Mouse (Mus musculus): ENCODE data around the gene Sytl3. TPM values are rescaled to one million over a fixed set of nuclear protein-coding genes. Genes with fewer than 3 reads are reported as not detected.

The Sytl3 gene
- polyA plus RNA-seq, 1 experiment from 2014 or later, result not detected

- 77% methylated on average over 16 of the region's 16 CpGs for WGBS (ENCODE audit: insufficient replicate concordance)
- Histone ChIP-seq H3K4me1 (peaks cover 85% of the 10 kb centered on the region), H3K9me3 (replicated peaks) (no peaks in the 10 kb centered on the region), H3K27ac (no peak overlapping the region), H3K36me3 (peaks cover 22% of the 10 kb centered on the region), H3K4me3 (no peak overlapping the region), H3K9ac (no peak overlapping the region), H3K27me3 (replicated peaks) (no peaks in the 10 kb centered on the region), H3K4me2 (no peak overlapping the region)
- no peak for ATAC-seq
Measured at GRCm38 (mm10) chr17:6771661-6772489, 113.0 kb downstream of the Sytl3 start.

DNA sequence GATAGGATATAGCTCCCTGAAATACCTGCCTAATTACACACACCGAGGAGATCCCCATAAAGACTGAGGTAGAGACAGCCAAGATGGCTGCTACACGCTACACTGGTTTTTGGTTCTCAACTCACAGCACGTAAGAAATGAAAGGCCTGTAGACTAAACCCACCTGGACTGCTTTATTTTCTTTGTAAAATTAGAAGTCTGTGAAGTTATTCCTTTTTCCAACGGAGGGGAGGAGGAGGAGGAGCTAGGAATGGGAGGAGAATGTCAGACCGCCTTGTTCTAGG, 113.5 kb downstream of the Sytl3 start:
- no peaks in the 10 kb centered on the region for H3K27me3 ChIP-seq (replicated peaks)
- H3K4me3 ChIP-seq, result no peak overlapping the region
- H3K4me1 ChIP-seq, result peaks cover 85% of the 10 kb centered on the region
- no peaks in the 10 kb centered on the region for H3K9me3 ChIP-seq (replicated peaks)
- ATAC-seq, result no peak
- no peak overlapping the region for H3K9ac ChIP-seq
- 80% methylated on average over 5 of the region's 5 CpGs for WGBS (ENCODE audit: insufficient replicate concordance)
- H3K4me2 ChIP-seq, result no peak overlapping the region
- no peak overlapping the region for H3K27ac ChIP-seq
- peaks cover 25% of the 10 kb centered on the region for H3K36me3 ChIP-seq

DNA sequence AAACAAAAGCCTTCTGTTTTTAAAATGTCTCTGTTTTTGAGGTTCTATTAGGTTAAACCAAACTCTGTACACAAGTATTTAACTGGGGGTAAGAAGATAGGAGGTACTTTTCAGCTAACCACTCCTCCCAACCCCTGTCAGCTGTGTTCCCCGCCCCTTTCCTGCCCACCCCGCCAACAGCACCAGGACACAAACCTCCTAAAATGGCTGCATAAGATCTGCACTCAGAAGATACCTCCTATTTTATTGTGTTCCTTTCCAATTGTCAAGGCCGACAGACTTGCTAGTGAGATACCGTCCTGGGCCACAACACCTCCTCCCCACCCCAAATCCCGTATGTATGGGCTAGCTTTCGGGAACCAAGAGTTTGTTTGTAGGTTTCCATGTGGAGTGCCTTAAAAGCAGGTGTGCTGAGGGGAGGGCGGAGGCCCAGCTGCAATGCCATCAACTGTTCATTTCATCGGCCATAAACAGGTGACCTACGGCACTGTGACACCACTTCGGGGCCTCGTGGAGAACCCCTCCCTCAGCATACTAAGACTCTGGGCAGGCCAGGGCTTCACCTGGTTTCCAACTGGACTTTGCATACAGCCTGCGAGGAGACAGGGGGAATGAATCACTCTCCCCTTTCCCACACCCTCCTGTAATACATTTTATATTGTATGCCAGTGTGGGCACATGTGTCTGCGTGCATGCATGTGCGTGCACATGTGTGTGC, 114.5 kb downstream of the Sytl3 start:
- no peak overlapping the region; the same call in 1 of the 2 replicates for H3K27ac ChIP-seq
- no peak overlapping the region for H3K4me2 ChIP-seq

GRCm38 (mm10) chr17:6775221-6775620, 116.3 kb downstream of the Sytl3 start:
- H3K4me3 ChIP-seq, result no peak overlapping the region
- no peaks in the 10 kb centered on the region for H3K9me3 ChIP-seq (replicated peaks)
- H3K4me1 ChIP-seq, result peaks cover 85% of the 10 kb centered on the region
- WGBS (ENCODE audit: insufficient replicate concordance), result 78% methylated on average over 9 of the region's 9 CpGs
- peaks cover 25% of the 10 kb centered on the region for H3K36me3 ChIP-seq
- H3K27ac ChIP-seq, result no peak overlapping the region
- H3K27me3 ChIP-seq (replicated peaks), result no peaks in the 10 kb centered on the region
- H3K9ac ChIP-seq, result no peak overlapping the region
- ATAC-seq, result no peak
- no peak overlapping the region for H3K4me2 ChIP-seq

More for the DNA sequence above, 114.5 kb downstream of the Sytl3 start:
- H3K27me3 ChIP-seq (replicated peaks), result no peaks in the 10 kb centered on the region
- peaks cover 25% of the 10 kb centered on the region for H3K36me3 ChIP-seq
- ATAC-seq, result no peak
- H3K9me3 ChIP-seq (replicated peaks), result no peaks in the 10 kb centered on the region
- H3K4me1 ChIP-seq, result peaks cover 83% of the 10 kb centered on the region
- H3K4me3 ChIP-seq, result no peak overlapping the region
- 67% methylated on average over 14 of the region's 14 CpGs for WGBS (ENCODE audit: insufficient replicate concordance)
- no peak overlapping the region for H3K9ac ChIP-seq

DNA sequence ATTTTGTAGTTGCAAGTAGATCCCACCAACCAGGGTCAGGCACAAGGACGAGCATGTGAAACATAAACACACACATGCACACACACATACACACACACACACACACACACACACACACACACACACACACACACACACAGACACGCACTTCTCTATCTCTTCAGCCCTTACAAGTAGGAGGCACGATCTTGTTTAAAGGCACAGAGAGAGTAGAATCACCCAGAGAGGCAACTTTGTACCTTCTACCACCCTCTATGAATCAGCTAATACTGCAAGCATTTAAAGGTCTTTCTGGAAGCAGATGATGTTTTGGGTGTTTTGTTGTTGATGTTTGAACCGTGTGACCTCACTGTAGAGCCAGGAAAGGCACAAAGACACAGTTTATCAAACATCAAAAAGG, 116.8 kb downstream of the Sytl3 start:
- Histone ChIP-seq H3K27me3 (replicated peaks) (no peaks in the 10 kb centered on the region), H3K4me3 (no peak overlapping the region), H3K9me3 (replicated peaks) (no peaks in the 10 kb centered on the region), H3K36me3 (peaks cover 25% of the 10 kb centered on the region), H3K4me2 (no peak overlapping the region), H3K9ac (no peak overlapping the region), H3K27ac (no peak overlapping the region), H3K4me1 (peaks cover 90% of the 10 kb centered on the region)
- WGBS (ENCODE audit: insufficient replicate concordance), result 69% methylated on average over 4 of the region's 4 CpGs
- ATAC-seq, result no peak

GRCm38 (mm10) chr17:6776123-6776522, 117.2 kb downstream of the Sytl3 start:
- Histone ChIP-seq H3K9ac (no peak overlapping the region), H3K4me1 (peaks cover 93% of the 10 kb centered on the region), H3K9me3 (replicated peaks) (no peaks in the 10 kb centered on the region), H3K36me3 (peaks cover 24% of the 10 kb centered on the region), H3K4me2 (no peak overlapping the region), H3K27me3 (replicated peaks) (no peaks in the 10 kb centered on the region), H3K27ac (no peak overlapping the region), H3K4me3 (no peak overlapping the region)
- WGBS (ENCODE audit: insufficient replicate concordance), result 83% methylated on average over 6 of the region's 6 CpGs
- no peak for ATAC-seq

- Histone ChIP-seq H3K4me2 (no peak overlapping the region), H3K27me3 (replicated peaks) (no peaks in the 10 kb centered on the region), H3K4me1 (peaks cover 97% of the 10 kb centered on the region), H3K36me3 (peaks cover 21% of the 10 kb centered on the region), H3K4me3 (no peak overlapping the region), H3K9ac (no peak overlapping the region), H3K27ac (no peak overlapping the region), H3K9me3 (replicated peaks) (no peaks in the 10 kb centered on the region)
- 69% methylated on average over 5 of the region's 5 CpGs for WGBS (ENCODE audit: insufficient replicate concordance)
- no peak for ATAC-seq
Measured at GRCm38 (mm10) chr17:6776576-6776975, 117.7 kb downstream of the Sytl3 start.

GRCm38 (mm10) chr17:6777061-6777460, 118.2 kb downstream of the Sytl3 start:
- H3K4me1 ChIP-seq, result peaks cover 97% of the 10 kb centered on the region
- H3K36me3 ChIP-seq, result peaks cover 21% of the 10 kb centered on the region
- H3K27ac ChIP-seq, result no peak overlapping the region
- 75% methylated on average over 6 of the region's 6 CpGs for WGBS (ENCODE audit: insufficient replicate concordance)
- H3K4me3 ChIP-seq, result no peak overlapping the region
- H3K27me3 ChIP-seq (replicated peaks), result no peaks in the 10 kb centered on the region
- H3K9me3 ChIP-seq (replicated peaks), result no peaks in the 10 kb centered on the region
- ATAC-seq, result no peak
- no peak overlapping the region for H3K9ac ChIP-seq
- no peak overlapping the region for H3K4me2 ChIP-seq

GRCm38 (mm10) chr17:6777629-6778331, 118.9 kb downstream of the Sytl3 start:
- Histone ChIP-seq H3K9ac (no peak overlapping the region), H3K27me3 (replicated peaks) (no peaks in the 10 kb centered on the region), H3K4me1 (peaks cover 90% of the 10 kb centered on the region), H3K4me3 (no peak overlapping the region), H3K27ac (no peak overlapping the region), H3K4me2 (peak overlapping the region; percentile 93), H3K9me3 (replicated peaks) (no peaks in the 10 kb centered on the region), H3K36me3 (peaks cover 21% of the 10 kb centered on the region)
- no peak for ATAC-seq
- 58% methylated on average over 12 of the region's 12 CpGs for WGBS (ENCODE audit: insufficient replicate concordance)

DNA sequence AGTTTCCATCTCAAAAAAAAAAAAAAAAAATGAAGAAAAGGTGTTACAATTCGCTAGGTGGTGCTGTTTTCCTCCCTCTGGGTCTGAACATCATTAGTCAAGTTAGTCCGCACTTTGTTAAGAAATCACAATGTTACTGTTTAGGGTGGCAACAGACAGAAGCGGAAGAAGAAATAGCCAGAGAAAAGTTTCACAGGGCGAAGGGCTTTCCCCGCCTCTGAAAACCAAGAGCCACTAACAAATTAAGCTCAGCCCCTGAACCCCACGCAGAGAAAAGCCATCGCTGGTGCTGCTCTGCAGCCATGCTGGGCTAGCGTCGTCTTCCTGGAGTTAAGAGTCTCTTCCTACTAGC, 119.4 kb downstream of the Sytl3 start:
- 2% methylated on average over 9 of the region's 9 CpGs for WGBS (ENCODE audit: insufficient replicate concordance)
- Histone ChIP-seq H3K4me3 (peak overlapping the region; percentile 91), H3K27me3 (replicated peaks) (no peaks in the 10 kb centered on the region), H3K4me2 (peak overlapping the region; percentile 93), H3K36me3 (peaks cover 21% of the 10 kb centered on the region), H3K9me3 (replicated peaks) (no peaks in the 10 kb centered on the region), H3K4me1 (peaks cover 87% of the 10 kb centered on the region), H3K27ac (peak overlapping the region; percentile 76), H3K9ac (peak overlapping the region; percentile 94)
- no peak for ATAC-seq

DNA sequence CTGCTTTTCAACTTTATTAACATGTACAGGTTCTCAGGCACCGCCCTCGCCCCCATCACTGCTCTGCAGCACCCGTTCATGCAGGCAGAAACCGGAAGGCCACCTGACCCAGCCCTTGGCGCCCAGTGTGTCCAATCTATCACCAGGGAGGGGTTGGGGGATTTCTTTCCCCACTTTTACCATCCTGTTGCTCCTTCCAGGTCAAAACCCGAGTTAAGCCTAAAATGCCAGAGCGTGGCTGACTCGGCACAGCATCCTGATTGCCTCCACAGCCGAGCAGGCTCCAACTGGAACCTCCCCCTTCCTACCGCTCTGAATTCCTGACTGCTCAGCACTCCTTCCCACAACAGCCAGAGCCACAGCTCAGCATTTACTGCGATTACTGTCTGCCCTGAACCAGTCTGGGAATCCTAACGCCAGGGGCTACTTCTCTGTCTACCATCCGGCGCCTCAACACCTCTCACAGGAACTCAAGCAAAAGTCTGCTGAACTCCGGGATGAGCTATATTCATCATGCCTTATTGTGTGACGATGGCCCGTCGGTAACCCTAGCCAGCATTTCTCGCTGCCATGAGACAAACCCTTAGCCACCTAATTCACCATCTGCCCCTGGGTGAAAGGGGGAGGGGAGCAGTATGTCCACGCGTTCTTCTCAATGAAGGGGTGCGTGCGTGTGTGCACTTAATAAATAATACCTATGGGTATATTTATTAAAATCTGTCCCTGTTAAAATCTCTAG, 120.0 kb downstream of the Sytl3 start:
- no peak for ATAC-seq
- Histone ChIP-seq H3K27ac (peak overlapping the region; percentile 76), H3K4me2 (peak overlapping the region; percentile 93), H3K9ac (peak overlapping the region; percentile 94), H3K36me3 (peaks cover 15% of the 10 kb centered on the region), H3K4me3 (peak overlapping the region; percentile 91), H3K9me3 (replicated peaks) (no peaks in the 10 kb centered on the region), H3K4me1 (peaks cover 87% of the 10 kb centered on the region), H3K27me3 (replicated peaks) (no peaks in the 10 kb centered on the region)
- 14% methylated on average over 23 of the region's 23 CpGs for WGBS (ENCODE audit: insufficient replicate concordance)
